Mouse (Mus musculus) myocyte (in vitro differentiated cells): Measurements from ENCODE around the gene Ago3.

Source experiments
- E2F4 ChIP-seq: IDR thresholded peaks from one replicate; pipeline ENCODE4 v1.6.1; 2011; ENCODE audit warnings: mild to moderate bottlenecking, control low read depth, moderate library complexity; ENCODE audit not compliant: insufficient read depth
- POLR2A ChIP-seq: IDR thresholded peaks from one replicate; pipeline ENCODE4 v1.6.1; 2011; ENCODE audit warnings: low read depth, mild to moderate bottlenecking, control low read depth, moderate library complexity; ENCODE audit not compliant: insufficient read length
- SRF ChIP-seq: IDR thresholded peaks from one replicate; pipeline ENCODE4 v1.6.1; 2011; ENCODE audit warnings: low read depth; ENCODE audit not compliant: control insufficient read depth, insufficient read length
- TCF12 ChIP-seq: IDR thresholded peaks from one replicate; pipeline ENCODE4 v1.6.1; 2011; ENCODE audit warnings: mild to moderate bottlenecking, control low read depth; ENCODE audit not compliant: poor library complexity, insufficient read depth, severe bottlenecking

GRCm38 (mm10) chr4:126321854-126322511 is 107.4 kb downstream of the Ago3 start:
- TF ChIP-seq POLR2A (no peak), SRF (no peak), E2F4 (no peak), TCF12 (no peak)
